Mouse (Mus musculus): ENCODE data around the gene Dnal1. TPM values are rescaled to one million over a fixed set of nuclear protein-coding genes. Genes with fewer than 3 reads are reported as not detected.

Gene Dnal1
- 1 to 10 TPM in 1 of 2 experiments, under 1 TPM in 1; 0.46 to 1.5 TPM for total RNA-seq (2023)

GRCm38 (mm10) chr12:84114153-84114994 is at the start of gene Dnal1:
Dnal1 (plus strand) TSS chr12:84114366.

GRCm38 (mm10) chr12:84068986-84069385 is 45.2 kb upstream of the Dnal1 start, which contains the start of gene Acot5:
Acot5 (plus strand) TSS chr12:84069325.

GRCm38 (mm10) chr12:84100604-84101492 is 13.3 kb upstream of the Dnal1 start, which contains the start of gene Acot6:
Acot6 (plus strand) TSS chr12:84100654.

GRCm38 (mm10) chr12:84147954-84148621 is 33.9 kb downstream of the Dnal1 start, which contains the start of gene Pnma1:
Pnma1 (minus strand) TSS chr12:84148489.

Other genes with a start within 250 kb of the Dnal1 start
- 10 to 100 TPM; 41.2 to 46.6 TPM for gene Numb, start 192.4 kb upstream of the Dnal1 start, total RNA-seq (2023)
- gene Riox1, start 163.8 kb upstream of the Dnal1 start, total RNA-seq (2023): 10 to 100 TPM; 15.1 to 17.3 TPM
- gene Heatr4, start 129.5 kb upstream of the Dnal1 start, total RNA-seq (2023): not detected
- gene Acot2, start 126.5 kb upstream of the Dnal1 start, total RNA-seq (2023): 10 to 100 TPM; 27.3 to 28.6 TPM
- gene Acot1, start 104.9 kb upstream of the Dnal1 start, total RNA-seq (2023): 1 to 10 TPM; 1.8 to 3.1 TPM
- gene Acot4, start 76.0 kb upstream of the Dnal1 start, total RNA-seq (2023): not detected
- gene Gm49366, start 75.4 kb upstream of the Dnal1 start, total RNA-seq (2023): not detected
- gene Acot3, start 62.2 kb upstream of the Dnal1 start, total RNA-seq (2023): not detected
- gene Acot5, start 45.0 kb upstream of the Dnal1 start, total RNA-seq (2023): not detected
- gene Acot6, start 13.7 kb upstream of the Dnal1 start, total RNA-seq (2023): 1 to 10 TPM in 1 of 2 experiments, under 1 TPM in 1; 0.95 to 1.1 TPM
- gene Pnma1, start 34.1 kb downstream of the Dnal1 start, total RNA-seq (2023): 10 to 100 TPM in 1 of 2 experiments, 1 to 10 TPM in 1; 9.5 to 12.0 TPM
- gene Elmsan1, start 104.5 kb downstream of the Dnal1 start, total RNA-seq (2023): 100 to 1,000 TPM; 170 to 178 TPM
- gene Ptgr2, start 170.9 kb downstream of the Dnal1 start, total RNA-seq (2023): 10 to 100 TPM; 18.9 to 25.4 TPM
- 10 to 100 TPM; 61.2 to 62.8 TPM for gene Zfp410, start 202.5 kb downstream of the Dnal1 start, total RNA-seq (2023)
- gene Coq6, start 247.3 kb downstream of the Dnal1 start, total RNA-seq (2023): 10 to 100 TPM; 28.9 to 38.9 TPM
- gene Fam161b, start 247.5 kb downstream of the Dnal1 start, total RNA-seq (2023): 1 to 10 TPM; 1.7 TPM